Mouse (Mus musculus): ENCODE data around the gene Rpl13. TPM values are rescaled to one million over a fixed set of nuclear protein-coding genes. Genes with fewer than 3 reads are reported as not detected.

The Rpl13 gene
- total and polyA plus RNA-seq, 3 experiments = 1,306 to 3,113 TPM; not detected in 1

DNA sequence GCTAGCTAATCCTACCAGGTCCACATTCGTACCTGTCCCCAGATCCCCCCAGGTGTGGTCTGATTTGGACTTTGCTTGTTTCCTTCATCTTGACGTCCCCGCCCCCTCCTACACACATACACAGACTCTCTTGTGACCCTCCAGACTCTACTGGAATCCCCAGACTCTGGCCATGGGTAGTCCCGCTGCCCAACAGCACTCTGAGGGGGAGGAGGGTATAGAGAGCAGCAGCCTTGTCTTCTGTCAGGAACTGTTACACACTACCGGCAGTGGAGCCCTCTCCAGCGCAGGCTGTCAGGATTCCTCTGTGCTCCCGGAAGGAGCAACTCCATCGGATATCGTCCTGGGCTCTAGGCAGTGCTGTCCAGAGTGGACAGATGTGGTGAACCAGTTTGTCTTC lies 28.9 kb downstream of the Rpl13 start:
- no peak overlapping the region for H3K9ac ChIP-seq (ENCODE audit: control insufficient read depth, low read depth, low read length, poor library complexity, severe bottlenecking)
- no peak overlapping the region for H3K4me3 ChIP-seq (ENCODE audit: control insufficient read depth in 1 of 2, insufficient read depth in 1 of 2, low read depth in 2 of 2, low read length in 2 of 2)
- H3K9me3 ChIP-seq (replicated peaks; ENCODE audit: insufficient read depth, low read length) = no peaks in the 10 kb centered on the region
- H3K4me1 ChIP-seq (ENCODE audit: control insufficient read depth in 1 of 2, insufficient read depth in 2 of 2, low read length in 2 of 2) = no peaks in the 10 kb centered on the region
- H3K27ac ChIP-seq (ENCODE audit: control insufficient read depth, low read depth, low read length) = no peak overlapping the region
- TF ChIP-seq JUND (IDR thresholded peaks at IDR 0.05; ENCODE audit: low read depth, low read length) = no peak
- TF ChIP-seq MYB (IDR thresholded peaks at IDR 0.05; ENCODE audit: low read depth, low read length) = no peak
- no peak for TF ChIP-seq POLR2AphosphoS2 (IDR thresholded peaks at IDR 0.05; ENCODE audit: low read length)
- no peak for TF ChIP-seq NRF1 (IDR thresholded peaks at IDR 0.05; ENCODE audit: insufficient read depth, low read depth, low read length, poor library complexity, severe bottlenecking)
- TF ChIP-seq ZNF384 (IDR thresholded peaks at IDR 0.05; ENCODE audit: low read depth, low read length) = no peak
- no peak for TF ChIP-seq KAT2A (conservative IDR thresholded peaks at IDR 0.05; ENCODE audit: low read depth, low read length)
- TF ChIP-seq TBP (IDR thresholded peaks at IDR 0.05; ENCODE audit: low read depth, low read length) = no peak
- no peak for TF ChIP-seq ZKSCAN1 (IDR thresholded peaks at IDR 0.05; ENCODE audit: low read depth, low read length)
- no peak for TF ChIP-seq MYC (IDR thresholded peaks at IDR 0.05; ENCODE audit: low read depth, low read length)
- TF ChIP-seq UBTF (IDR thresholded peaks at IDR 0.05; ENCODE audit: borderline replicate concordance, insufficient read depth, low read depth, low read length) = no peak
- no peak for TF ChIP-seq MXI1 (IDR thresholded peaks at IDR 0.05; ENCODE audit: low read depth, low read length)
- H3K79me2 ChIP-seq (ENCODE audit: control insufficient read depth, insufficient read depth, low read length, poor library complexity) = no peaks in the 10 kb centered on the region
- H3K27me3 ChIP-seq (ENCODE audit: control insufficient read depth in 1 of 2, insufficient read depth in 2 of 2, low read length in 2 of 2) = no peaks in the 10 kb centered on the region
- no peak for DNase-seq (ENCODE audit: low read depth, low spot score)
- H3K36me3 ChIP-seq (ENCODE audit: control insufficient read depth in 1 of 2, insufficient read depth in 2 of 2, low read length in 2 of 2) = no peaks in the 10 kb centered on the region

DNA sequence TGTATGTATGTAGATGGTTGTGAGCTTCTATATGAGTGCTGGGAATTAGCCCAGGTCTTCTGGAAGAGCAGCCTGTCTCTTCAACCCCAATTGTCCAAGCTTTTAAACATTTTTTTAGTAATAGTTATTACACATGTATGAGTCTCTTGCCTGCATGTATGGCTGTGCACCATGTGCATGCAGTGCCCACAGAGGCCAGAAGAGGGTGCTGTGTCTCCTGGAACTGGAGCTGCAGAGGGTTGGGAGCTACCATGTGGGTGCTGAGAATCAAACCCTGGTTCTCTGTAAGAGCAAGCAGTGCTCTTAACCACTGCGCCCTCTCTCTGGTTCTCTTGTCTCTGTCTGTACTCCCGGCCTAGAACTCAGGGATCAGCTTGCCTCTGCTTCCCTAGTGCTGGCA lies 30.8 kb downstream of the Rpl13 start:
- no peak overlapping the region for H3K27ac ChIP-seq (ENCODE audit: control insufficient read depth, low read depth, low read length)
- TF ChIP-seq SMC3 (IDR thresholded peaks at IDR 0.05; ENCODE audit: low read depth, low read length) (peak; percentile 36), CTCF (IDR thresholded peaks at IDR 0.05 in 2 of 3, conservative IDR thresholded peaks at IDR 0.05 in 1 of 3; ENCODE audit: control insufficient read depth in 1 of 3, insufficient read depth in 1 of 3, low read depth in 2 of 3, low read length in 3 of 3, poor library complexity in 1 of 3, severe bottlenecking in 1 of 3) (peak; percentile 40 to 51 (median 48)), ZC3H11A (IDR thresholded peaks at IDR 0.05; ENCODE audit: low read depth, low read length) (peak; percentile 15; the same call in 1 of the 2 replicates), USF2 (IDR thresholded peaks at IDR 0.05; ENCODE audit: borderline replicate concordance in 1 of 2, insufficient read depth in 1 of 2, low read depth in 1 of 2, low read length in 2 of 2) (no peak), USF1 (IDR thresholded peaks at IDR 0.05; ENCODE audit: low read depth, low read length) (no peak), RAD21 (IDR thresholded peaks at IDR 0.05; ENCODE audit: low read depth, low read length) (peak; percentile 38)
- no peaks in the 10 kb centered on the region for H3K9me3 ChIP-seq (replicated peaks; ENCODE audit: insufficient read depth, low read length)
- H3K27me3 ChIP-seq (ENCODE audit: control insufficient read depth in 1 of 2, insufficient read depth in 2 of 2, low read length in 2 of 2) = no peaks in the 10 kb centered on the region
- no peaks in the 10 kb centered on the region for H3K36me3 ChIP-seq (ENCODE audit: control insufficient read depth in 1 of 2, insufficient read depth in 2 of 2, low read length in 2 of 2)
- no peak overlapping the region for H3K4me3 ChIP-seq (ENCODE audit: control insufficient read depth in 1 of 2, insufficient read depth in 1 of 2, low read depth in 2 of 2, low read length in 2 of 2)
- no peaks in the 10 kb centered on the region for H3K4me1 ChIP-seq (ENCODE audit: control insufficient read depth in 1 of 2, insufficient read depth in 2 of 2, low read length in 2 of 2)
- no peak overlapping the region for H3K9ac ChIP-seq (ENCODE audit: control insufficient read depth, low read depth, low read length, poor library complexity, severe bottlenecking)
- H3K79me2 ChIP-seq (ENCODE audit: control insufficient read depth, insufficient read depth, low read length, poor library complexity) = no peaks in the 10 kb centered on the region
- peak; percentile 31 for DNase-seq (ENCODE audit: low read depth, low spot score)

All from MEL (cell line).